Mouse (Mus musculus): Measurements from ENCODE around the gene Olfr320. TPM values are rescaled to one million over a fixed set of nuclear protein-coding genes. Genes with fewer than 3 reads are reported as not detected.

Olfr320 gene
- total RNA-seq, 2 experiments from 2014 or later = not detected

Other genes with a start within 250 kb of the Olfr320 start
- gene Gm12253, start 248.5 kb upstream of the Olfr320 start, total RNA-seq (2021) = not detected
- not detected for gene Lypd9, start 228.2 kb upstream of the Olfr320 start, total RNA-seq (2021)
- gene Olfr30, start 218.8 kb upstream of the Olfr320 start, total RNA-seq (2021) = not detected
- not detected for gene Olfr332, start 188.5 kb upstream of the Olfr320 start, total RNA-seq (2021)
- not detected for gene Olfr331, start 178.5 kb upstream of the Olfr320 start, total RNA-seq (2021)
- gene Olfr330, start 146.3 kb upstream of the Olfr320 start, total RNA-seq (2021) = not detected
- not detected for gene Olfr329-ps, start 134.7 kb upstream of the Olfr320 start, total RNA-seq (2021)
- gene Olfr328, start 125.5 kb upstream of the Olfr320 start, total RNA-seq (2021) = under 1 TPM in 1 of 2 experiments, not detected in 1; 0.12 TPM
- gene Olfr224, start 110.5 kb upstream of the Olfr320 start, total RNA-seq (2021) = not detected
- gene Olfr325, start 103.4 kb upstream of the Olfr320 start, total RNA-seq (2021) = not detected
- not detected for gene Olfr324, start 86.0 kb upstream of the Olfr320 start, total RNA-seq (2021)
- gene 2210407C18Rik, start 65.0 kb upstream of the Olfr320 start, total RNA-seq (2021) = not detected
- gene Olfr323, start 50.6 kb upstream of the Olfr320 start, total RNA-seq (2021) = not detected
- gene Trim58, start 40.6 kb upstream of the Olfr320 start, total RNA-seq (2021) = under 1 TPM in 1 of 2 experiments, not detected in 1; 0.15 TPM
- not detected for gene Olfr322, start 22.3 kb upstream of the Olfr320 start, total RNA-seq (2021)
- not detected for gene Olfr319, start 18.1 kb downstream of the Olfr320 start, total RNA-seq (2021)
- gene Olfr318, start 42.9 kb downstream of the Olfr320 start, total RNA-seq (2021) = under 1 TPM in 1 of 2 experiments, not detected in 1; 0.09 TPM
- under 1 TPM; 0.10 to 0.33 TPM for gene Olfr317, start 58.1 kb downstream of the Olfr320 start, total RNA-seq (2021)
- under 1 TPM; 0.31 to 0.34 TPM for gene Olfr316, start 71.6 kb downstream of the Olfr320 start, total RNA-seq (2021)
- not detected for gene Olfr315, start 92.1 kb downstream of the Olfr320 start, total RNA-seq (2021)
- not detected for gene Olfr314, start 101.9 kb downstream of the Olfr320 start, total RNA-seq (2021)
- 1 to 10 TPM; 5.9 to 7.2 TPM for gene Fam183b, start 120.9 kb downstream of the Olfr320 start, total RNA-seq (2021)
- gene Olfr313, start 133.9 kb downstream of the Olfr320 start, total RNA-seq (2021) = not detected
- not detected for gene Olfr312, start 148.1 kb downstream of the Olfr320 start, total RNA-seq (2021)
- gene Olfr311, start 158.2 kb downstream of the Olfr320 start, total RNA-seq (2021) = not detected
- gene Gm12258, start 166.1 kb downstream of the Olfr320 start, total RNA-seq (2021) = 10 to 100 TPM; 17.9 to 20.3 TPM
- gene 2810021J22Rik, start 186.1 kb downstream of the Olfr320 start, total RNA-seq (2021) = 10 to 100 TPM in 1 of 2 experiments, 1 to 10 TPM in 1; 7.1 to 10.2 TPM
- 1 to 10 TPM; 9.2 to 9.3 TPM for gene Zfp39, start 223.1 kb downstream of the Olfr320 start, total RNA-seq (2021)
- not detected for gene Btnl10, start 236.8 kb downstream of the Olfr320 start, total RNA-seq (2021)

Measured in layer of hippocampus, postnatal 25 days (tissue).